35 mouse cellular contexts compared by ENCODE assay signal in genomic region chr3:94369709-94370108, GRCm38 (mm10). TPM values are rescaled to one million over a fixed set of nuclear protein-coding genes. Genes with fewer than 3 reads are reported as not detected.
A peak's percentile ranks its signal among the peaks of the same experiment; 100 is the strongest.
DNase-seq lines count a peak whose midpoint lies in the region; ATAC-seq and TF ChIP-seq lines count a peak whose summit lies in the region.
"Had no signal": no experiment of that assay in that cellular context is flagged by ENCODE, and none has a peak within 500 bp of the region (broad histone marks: within the 10 kb centered on the region; RNA-seq: fewer than 3 reads in every experiment).

No protein-coding gene starts in this region.

- DNase-seq in adrenal gland, adult 2 months = peak; percentile 49
- no peak for DNase-seq in adrenal gland, postnatal 4 days (ENCODE audit: low spot score in 2 of 2)
- DNase-seq in 416B (ENCODE audit: low read depth) = peak; percentile 10
- DNase-seq in stomach, postnatal 0 days (ENCODE audit: low spot score) = peak; percentile 71
- no peak for DNase-seq in heart, adult 2 months
- no peak for DNase-seq in kidney, adult 8-10 months
- DNase-seq: cerebellum, adult 11 months; cerebellum, adult 9-11 months; gastrocnemius, postnatal 14 days; heart, adult 11 months; kidney, adult 18-20 months; layer of hippocampus, adult 9-11 months; lung, embryonic 14.5 days; right cerebral cortex, postnatal 14 days; spleen, adult 18-20 months; thymus, adult 2 months; thymus, postnatal 4 days had no signal

- no peak for TF ChIP-seq EP300 in stomach, postnatal 0 days (optimal IDR thresholded peaks at IDR 0.05)
- no peak for TF ChIP-seq EP300 in heart, adult 2 months (IDR thresholded peaks at IDR 0.05; ENCODE audit: insufficient read depth, low read depth, low read length)

- TF ChIP-seq POLR2A in heart, adult 2 months (IDR thresholded peaks at IDR 0.05; ENCODE audit: insufficient read depth, low read depth, low read length) = no peak

- 0 out of 2 replicates have a peak overlapping the region, but pooled peaks have one; percentile 45 for H3K27ac ChIP-seq in stomach, postnatal 0 days (replicated peaks)
- H3K27ac ChIP-seq in heart, adult 2 months = no peak overlapping the region
- no peak overlapping the region for H3K27ac ChIP-seq in intestine, embryonic 16.5 days (ENCODE audit: low read length)
- H3K27ac ChIP-seq: embryonic facial prominence, embryonic 10.5 days; hindbrain, embryonic 12.5 days; kidney, postnatal 0 days; limb, embryonic 13.5 days; liver, embryonic 14.5 days had no signal

- no peaks in the 10 kb centered on the region for H3K27me3 ChIP-seq in stomach, postnatal 0 days (ENCODE audit: control insufficient read depth, insufficient read depth, low read length)
- no peaks in the 10 kb centered on the region for H3K27me3 ChIP-seq in heart, adult 2 months (ENCODE audit: control insufficient read depth, insufficient read depth, low read length)
- 0 out of 2 replicates have a peak, but pooled peaks cover under 1% of the 10 kb centered on the region for H3K27me3 ChIP-seq in intestine, embryonic 16.5 days (replicated peaks; ENCODE audit: control insufficient read depth, insufficient read depth, low read length)
- H3K27me3 ChIP-seq: CH12.LX had no signal

- H3K9me3 ChIP-seq in stomach, postnatal 0 days (ENCODE audit: control insufficient read depth, low read length) = no peaks in the 10 kb centered on the region
- no peaks in the 10 kb centered on the region for H3K9me3 ChIP-seq in intestine, embryonic 16.5 days (ENCODE audit: control insufficient read depth, low read length)
- H3K9me3 ChIP-seq: embryonic facial prominence, embryonic 10.5 days; hindbrain, embryonic 12.5 days; limb, embryonic 13.5 days had no signal

- H3K9ac ChIP-seq in stomach, postnatal 0 days (ENCODE audit: low read length) = no peak overlapping the region
- H3K9ac ChIP-seq in heart, adult 2 months (ENCODE audit: low read depth, low read length) = no peak overlapping the region
- no peak overlapping the region for H3K9ac ChIP-seq in intestine, embryonic 16.5 days (ENCODE audit: low read depth, low read length)
- H3K9ac ChIP-seq: hindbrain, embryonic 12.5 days; limb, embryonic 13.5 days; liver, embryonic 14.5 days; lung, embryonic 14.5 days had no signal

- intact Hi-C loops in heart, adult 2 months (cut with DNase I) = loop anchor here (5.0 kb wide), 1 partner anchor 88 kb away; no protein-coding TSS in a partner anchor

- no peaks in the 10 kb centered on the region for H3K4me1 ChIP-seq in stomach, postnatal 0 days (replicated peaks; ENCODE audit: control insufficient read depth, insufficient read depth)
- peaks cover 1% of the 10 kb centered on the region; the same call in 1 of the 2 replicates for H3K4me1 ChIP-seq in heart, adult 2 months (ENCODE audit: control insufficient read depth, insufficient read depth, low read length)
- peaks cover 28% of the 10 kb centered on the region for H3K4me1 ChIP-seq in intestine, embryonic 16.5 days (ENCODE audit: control insufficient read depth, insufficient read depth, low read length)

- H3K4me3 ChIP-seq in stomach, postnatal 0 days (ENCODE audit: low read depth, low read length) = no peak overlapping the region
- no peak overlapping the region for H3K4me3 ChIP-seq in heart, adult 2 months
- no peak overlapping the region for H3K4me3 ChIP-seq in intestine, embryonic 16.5 days (ENCODE audit: low read length)
- H3K4me3 ChIP-seq: embryonic facial prominence, embryonic 10.5 days; hindbrain, embryonic 12.5 days; limb, embryonic 13.5 days had no signal

- H3K36me3 ChIP-seq in stomach, postnatal 0 days (ENCODE audit: control insufficient read depth, insufficient read depth, low read length) = no peaks in the 10 kb centered on the region
- H3K36me3 ChIP-seq in heart, adult 2 months (ENCODE audit: control insufficient read depth, insufficient read depth, low read length) = no peaks in the 10 kb centered on the region
- no peaks in the 10 kb centered on the region for H3K36me3 ChIP-seq in intestine, embryonic 16.5 days (ENCODE audit: control insufficient read depth, insufficient read depth, low read length)
- H3K36me3 ChIP-seq: embryonic facial prominence, embryonic 10.5 days; hindbrain, embryonic 12.5 days; limb, embryonic 13.5 days had no signal

- TF ChIP-seq CTCF in stomach, postnatal 0 days (IDR thresholded peaks at IDR 0.05; ENCODE audit: low read depth) = no peak
- TF ChIP-seq CTCF in heart, adult 2 months (IDR thresholded peaks at IDR 0.05) = no peak

- H3K4me2 ChIP-seq in stomach, postnatal 0 days (replicated peaks; ENCODE audit: low read depth) = no peak overlapping the region
- no peak overlapping the region for H3K4me2 ChIP-seq in intestine, embryonic 16.5 days (ENCODE audit: low read depth, low read length)
- H3K4me2 ChIP-seq: hindbrain, embryonic 12.5 days; limb, embryonic 13.5 days; lung, embryonic 14.5 days had no signal

- 33% methylated on average over 2 of the region's 2 CpGs for WGBS in stomach, postnatal 0 days
- WGBS in heart, adult 2 months = 17% methylated on average over 2 of the region's 2 CpGs
- WGBS in intestine, embryonic 16.5 days = 52% methylated on average over 2 of the region's 2 CpGs

- H3K79me2 ChIP-seq in heart, adult 2 months (replicated peaks; ENCODE audit: control insufficient read depth, insufficient read depth, low read length) = no peaks in the 10 kb centered on the region

- peak; percentile 33 for ATAC-seq in megakaryocyte progenitor cell, adult 5-6 weeks (replicated peaks; ENCODE audit: poor library complexity)
- ATAC-seq in stomach, postnatal 0 days (ENCODE audit: low FRiP score, low TSS enrichment) = peak; percentile 35
- ATAC-seq in intestine, embryonic 16.5 days = no peak
- ATAC-seq: forebrain, embryonic 16.5 days; midbrain, embryonic 16.5 days had no signal

RNA-seq across cellular contexts. Expression of gene Rorc, which starts 2.9 kb away (rescaled TPM):
- total RNA-seq in adrenal gland, adult 2 months (2021) = 10 to 100 TPM; 19.8 to 20.5 TPM
- polyA plus RNA-seq in adrenal gland, adult 2 months (2012; rRNA removed) = 17.4 and 17.6 TPM in 2 replicates
- 10 to 100 TPM; 17.7 to 18.9 TPM for total RNA-seq in adrenal gland, postnatal 4 days (2021)
- 0.05 and 0.15 TPM in 2 replicates for total RNA-seq in megakaryocyte progenitor cell, adult 5-6 weeks (2015)
- total RNA-seq in megakaryocyte progenitor cell, adult 5-6 weeks (2017) = 0.44 TPM in 1 of 2 replicates, not detected in the other
- 7.5 and 8.8 TPM in 2 replicates for polyA plus RNA-seq in stomach, postnatal 0 days (2015; fragmentation: Nextera tagmentation; extraction: Ambion mirVana)
- 10 to 100 TPM; 36.1 to 44.8 TPM for total RNA-seq in heart, adult 2 months (2021)
- 25.7 and 26.7 TPM in 2 replicates for polyA plus RNA-seq in heart, adult 2 months (2012; rRNA removed)
- polyA plus RNA-seq in intestine, embryonic 16.5 days (2015; fragmentation: Nextera tagmentation; extraction: Ambion mirVana) = 11.8 and 14.6 TPM in 2 replicates
- total RNA-seq: common myeloid progenitor, adult 5-6 weeks had no signal

RNA-seq across cellular contexts. Expression of gene C2cd4d, which starts 7.5 kb away (rescaled TPM):
- under 1 TPM in 1 of 2 experiments, not detected in 1; 0.52 TPM for total RNA-seq in adrenal gland, adult 2 months (2021)
- 4.0 and 5.4 TPM in 2 replicates for polyA plus RNA-seq in adrenal gland, adult 2 months (2012; rRNA removed)
- total RNA-seq in adrenal gland, postnatal 4 days (2021) = under 1 TPM; 0.62 to 0.67 TPM
- total RNA-seq in megakaryocyte progenitor cell, adult 5-6 weeks (2015) = not detected in 2 replicates
- not detected in 2 replicates for total RNA-seq in megakaryocyte progenitor cell, adult 5-6 weeks (2017)
- polyA plus RNA-seq in stomach, postnatal 0 days (2015; fragmentation: Nextera tagmentation; extraction: Ambion mirVana) = 0.82 and 1.5 TPM in 2 replicates
- total RNA-seq in heart, adult 2 months (2021) = not detected
- 0.14 TPM in 1 of 2 replicates, not detected in the other for polyA plus RNA-seq in heart, adult 2 months (2012; rRNA removed)
- 0.38 and 0.71 TPM in 2 replicates for polyA plus RNA-seq in intestine, embryonic 16.5 days (2015; fragmentation: Nextera tagmentation; extraction: Ambion mirVana)
- total RNA-seq: CH12.LX; common myeloid progenitor, adult 5-6 weeks; heart, postnatal 25 days had no signal

RNA-seq across cellular contexts. Expression of gene Them5, which starts 27.8 kb away (rescaled TPM):
- not detected for total RNA-seq in adrenal gland, adult 2 months (2021)
- polyA plus RNA-seq in adrenal gland, adult 2 months (2012; rRNA removed) = not detected in 2 replicates
- total RNA-seq in adrenal gland, postnatal 4 days (2021) = not detected
- not detected in 2 replicates for total RNA-seq in megakaryocyte progenitor cell, adult 5-6 weeks (2015)
- not detected in 2 replicates for total RNA-seq in megakaryocyte progenitor cell, adult 5-6 weeks (2017)
- polyA plus RNA-seq in stomach, postnatal 0 days (2015; fragmentation: Nextera tagmentation; extraction: Ambion mirVana) = 126 and 146 TPM in 2 replicates
- total RNA-seq in heart, adult 2 months (2021) = not detected
- not detected in 2 replicates for polyA plus RNA-seq in heart, adult 2 months (2012; rRNA removed)
- 0.42 TPM in 1 of 2 replicates, not detected in the other for polyA plus RNA-seq in intestine, embryonic 16.5 days (2015; fragmentation: Nextera tagmentation; extraction: Ambion mirVana)
- total RNA-seq: adrenal gland, postnatal 36 days; CH12.LX; common myeloid progenitor, adult 5-6 weeks; heart, postnatal 25 days; left cerebral cortex, adult 18-20 months; left cerebral cortex, postnatal 25 days had no signal
- polyA plus RNA-seq: heart, embryonic 14.5 days; hindbrain, embryonic 12.5 days; large intestine, adult 2 months; liver, embryonic 14.5 days; midbrain, embryonic 16.5 days; neural tube, embryonic 14.5 days had no signal

RNA-seq across cellular contexts. Expression of gene Lingo4, which starts 28.6 kb away (rescaled TPM):
- under 1 TPM; 0.26 to 0.62 TPM for total RNA-seq in adrenal gland, adult 2 months (2021)
- polyA plus RNA-seq in adrenal gland, adult 2 months (2012; rRNA removed) = 0.22 and 0.37 TPM in 2 replicates
- 1 to 10 TPM in 1 of 2 experiments, under 1 TPM in 1; 0.78 to 1.3 TPM for total RNA-seq in adrenal gland, postnatal 4 days (2021)
- not detected in 2 replicates for total RNA-seq in megakaryocyte progenitor cell, adult 5-6 weeks (2015)
- not detected in 2 replicates for total RNA-seq in megakaryocyte progenitor cell, adult 5-6 weeks (2017)
- 0.42 TPM in 2 replicates for polyA plus RNA-seq in stomach, postnatal 0 days (2015; fragmentation: Nextera tagmentation; extraction: Ambion mirVana)
- total RNA-seq in heart, adult 2 months (2021) = under 1 TPM; 0.05 to 0.09 TPM
- polyA plus RNA-seq in heart, adult 2 months (2012; rRNA removed) = 0.04 and 0.09 TPM in 2 replicates
- 0.48 and 0.54 TPM in 2 replicates for polyA plus RNA-seq in intestine, embryonic 16.5 days (2015; fragmentation: Nextera tagmentation; extraction: Ambion mirVana)
- total RNA-seq: CH12.LX; common myeloid progenitor, adult 5-6 weeks had no signal

RNA-seq across cellular contexts. Expression of gene Tdrkh, which starts 43.4 kb away (rescaled TPM):
- total RNA-seq in adrenal gland, adult 2 months (2021) = 10 to 100 TPM in 1 of 2 experiments, 1 to 10 TPM in 1; 6.4 to 14.7 TPM
- 0.23 and 0.24 TPM in 2 replicates for polyA plus RNA-seq in adrenal gland, adult 2 months (2012; rRNA removed)
- total RNA-seq in adrenal gland, postnatal 4 days (2021) = 10 to 100 TPM; 10.5 to 15.1 TPM
- total RNA-seq in megakaryocyte progenitor cell, adult 5-6 weeks (2015) = 12.7 and 13.2 TPM in 2 replicates
- 3.9 and 5.5 TPM in 2 replicates for total RNA-seq in megakaryocyte progenitor cell, adult 5-6 weeks (2017)
- polyA plus RNA-seq in stomach, postnatal 0 days (2015; fragmentation: Nextera tagmentation; extraction: Ambion mirVana) = 3.8 and 4.0 TPM in 2 replicates
- total RNA-seq in heart, adult 2 months (2021) = 1 to 10 TPM; 3.9 to 4.9 TPM
- 0.64 and 0.82 TPM in 2 replicates for polyA plus RNA-seq in heart, adult 2 months (2012; rRNA removed)
- 9.0 and 10.3 TPM in 2 replicates for polyA plus RNA-seq in intestine, embryonic 16.5 days (2015; fragmentation: Nextera tagmentation; extraction: Ambion mirVana)
- total RNA-seq: CH12.LX had no signal

Comparison
In these comparisons a context has a peak if more than half of its experiments do, and no peak if none do; other contexts are left out.
1. DNase-seq: peak in adrenal gland, adult 2 months (single experiment), 416B (single experiment) and stomach, postnatal 0 days (single experiment); none in adrenal gland, postnatal 4 days (0 of 2), heart, adult 2 months (0 of 2) and kidney, adult 8-10 months (0 of 2).
2. RNA of gene Rorc, which starts 2.9 kb away (total RNA-seq): 36.1 to 44.8 TPM in heart, adult 2 months, 19.8 to 20.5 TPM in adrenal gland, adult 2 months and 17.7 to 18.9 TPM in adrenal gland, postnatal 4 days; 0.05 to 0.44 TPM in megakaryocyte progenitor cell, adult 5-6 weeks; every median in the first group is over 10 times any median in the second.